Mouse (Mus musculus): Measurements from ENCODE around the gene Edf1. TPM values are rescaled to one million over a fixed set of nuclear protein-coding genes. Genes with fewer than 3 reads are reported as not detected.

Gene Edf1
- total RNA-seq, 2 experiments from 2014 or later, result 179 to 182 TPM

GRCm38 (mm10) chr2:25581294-25581864 lies 23.7 kb downstream of the Edf1 start, which contains the start of gene Ajm1:
Gene Ajm1 (minus strand): TSS chr2:25581757.
- DNase-seq (ENCODE audit: low spot score), result peak; percentile 62

DNA sequence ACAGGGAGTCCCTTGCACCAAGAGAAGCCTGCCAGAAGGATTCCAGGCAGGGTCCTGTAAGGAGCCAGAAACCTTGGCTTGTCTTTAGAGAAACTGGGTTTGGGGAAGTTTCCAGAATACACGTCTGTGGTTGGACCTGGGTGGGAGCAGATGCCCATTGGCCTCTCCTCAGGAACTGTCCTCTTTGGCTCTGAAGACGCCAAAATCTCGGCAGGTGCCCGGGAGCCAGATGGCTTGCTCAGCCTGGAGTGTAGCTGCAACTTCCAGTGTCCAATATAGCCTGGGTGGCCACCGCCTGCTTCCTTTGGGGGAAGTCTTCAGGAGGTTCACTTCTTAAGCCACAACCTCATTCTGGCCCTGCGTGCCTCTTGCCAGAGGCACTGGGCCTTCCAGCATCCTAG lies 24.3 kb downstream of the Edf1 start:
- no peak for DNase-seq (ENCODE audit: low spot score)

GRCm38 (mm10) chr2:25582466-25583119 lies 24.9 kb downstream of the Edf1 start:
- DNase-seq (ENCODE audit: low spot score), result no peak

DNA sequence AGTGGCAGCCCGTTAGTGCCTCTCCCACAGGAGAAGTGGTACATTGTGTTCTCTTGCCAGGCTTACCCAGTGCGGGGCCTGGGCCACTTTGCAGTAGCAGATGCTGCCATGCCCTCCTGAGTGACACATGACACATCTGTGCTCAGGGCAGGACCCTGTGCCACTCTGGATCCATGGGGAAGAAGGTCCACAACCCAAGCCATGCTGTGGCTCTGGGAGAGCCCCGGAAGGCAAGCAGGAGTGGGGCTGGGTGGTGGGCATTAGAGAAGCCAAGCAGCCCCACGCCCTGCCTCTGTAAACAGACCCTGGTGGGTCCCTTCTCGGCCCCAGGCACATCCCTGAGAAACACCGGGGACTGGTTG lies 25.5 kb downstream of the Edf1 start:
- no peak for DNase-seq (ENCODE audit: low spot score)

- no peak for DNase-seq (ENCODE audit: low spot score)
Measured at GRCm38 (mm10) chr2:25583571-25583970, 25.9 kb downstream of the Edf1 start.

DNA sequence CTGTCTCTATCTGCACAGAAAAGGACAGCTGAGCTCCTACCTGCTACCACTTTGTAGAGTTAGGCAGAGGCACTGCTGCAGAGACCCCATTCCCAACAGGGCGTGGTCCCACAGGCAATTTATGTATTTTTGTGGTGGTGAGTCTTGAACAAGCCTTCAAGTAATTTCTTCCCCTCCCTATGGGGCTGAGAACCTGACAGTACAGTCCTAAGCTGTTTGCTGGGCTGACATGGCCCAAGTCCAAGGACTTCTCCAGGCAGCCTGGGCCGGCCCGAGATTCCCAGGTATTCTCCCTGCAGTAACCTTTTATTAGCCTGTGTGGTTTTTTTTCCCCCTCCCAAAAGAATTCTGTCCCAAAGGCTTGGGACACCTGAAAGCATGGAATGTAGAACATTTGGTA lies 26.5 kb downstream of the Edf1 start:
- no peak for DNase-seq (ENCODE audit: low spot score)

DNA sequence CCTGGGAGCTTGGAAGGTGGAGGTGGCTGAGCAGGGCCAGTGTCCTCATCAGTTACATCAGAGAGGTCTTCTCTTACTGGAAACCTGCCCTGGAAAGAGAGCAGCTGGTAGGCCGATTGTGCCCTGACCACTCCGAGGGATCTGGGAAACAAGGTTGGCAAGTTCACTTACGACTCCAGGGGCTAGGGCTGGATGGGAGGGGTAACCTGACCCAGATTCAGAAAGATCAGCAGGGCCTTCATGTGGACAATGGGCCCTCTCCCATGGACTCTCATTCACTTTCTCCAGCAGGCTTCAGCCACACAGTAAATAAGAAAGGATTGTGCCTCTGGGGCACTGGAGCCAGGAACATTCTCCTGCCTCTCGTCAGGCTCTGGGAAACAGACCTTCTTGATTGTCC lies 27.2 kb downstream of the Edf1 start:
- DNase-seq (ENCODE audit: low spot score), result no peak

GRCm38 (mm10) chr2:25585601-25586000 lies 28.0 kb downstream of the Edf1 start:
- no peak for DNase-seq (ENCODE audit: low spot score)

DNA sequence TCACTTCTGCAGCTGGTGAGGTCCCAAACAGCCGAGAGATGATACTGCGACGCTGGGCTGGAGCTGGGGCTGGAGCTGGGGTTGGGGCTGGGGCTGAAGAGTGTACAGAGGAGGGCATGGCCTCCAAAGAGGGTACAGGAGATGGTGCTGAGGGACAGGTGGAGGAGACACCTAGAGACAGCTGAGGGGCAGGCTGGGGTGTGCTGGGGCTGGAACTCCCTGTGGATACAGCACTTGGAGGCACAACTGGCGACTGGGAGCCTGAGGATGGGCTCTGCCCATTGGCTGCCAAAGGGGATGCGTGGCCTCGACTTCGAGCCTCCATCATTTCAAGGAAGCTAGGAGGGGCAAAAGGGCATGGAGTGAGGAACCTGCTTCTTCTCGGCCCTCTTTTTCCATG lies 29.6 kb downstream of the Edf1 start:
- DNase-seq (ENCODE audit: low spot score), result no peak

DNA sequence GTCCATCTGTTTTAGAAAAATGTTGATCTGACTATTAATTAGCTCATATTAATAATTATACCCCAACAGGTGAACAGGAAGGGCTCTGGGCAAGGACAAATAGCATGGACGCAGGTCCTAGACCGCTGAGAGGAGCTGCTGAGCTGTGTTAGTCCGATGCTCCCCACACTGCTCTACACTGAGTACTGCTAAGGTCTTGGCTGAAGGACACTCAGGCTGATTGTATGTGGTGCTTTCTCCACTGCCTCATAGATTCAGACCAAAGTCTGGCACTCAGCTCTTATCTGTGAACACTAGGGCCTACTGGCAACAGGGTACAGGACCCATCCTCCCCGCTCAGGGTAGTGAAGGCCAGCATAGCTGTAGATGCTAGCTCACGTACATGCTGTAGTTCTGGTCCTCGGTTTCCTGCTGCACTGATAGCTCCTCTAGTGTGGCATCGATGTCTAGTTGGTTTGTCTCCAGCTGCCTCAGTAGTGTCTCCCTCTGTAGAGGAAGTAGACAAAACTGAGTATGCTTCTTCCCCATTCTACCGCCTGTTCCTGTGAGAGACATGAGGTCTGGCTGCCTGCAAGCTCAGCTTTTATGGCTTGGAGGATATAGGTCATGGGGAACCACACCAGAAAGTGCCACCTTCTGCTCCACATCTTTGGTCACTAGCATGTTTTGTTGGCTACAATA lies 30.7 kb downstream of the Edf1 start:
- DNase-seq (ENCODE audit: low spot score), result no peak

GRCm38 (mm10) chr2:25591863-25592262 lies 34.2 kb downstream of the Edf1 start:
- peak; percentile 56 for DNase-seq (ENCODE audit: low spot score)

GRCm38 (mm10) chr2:25596765-25597510 lies 39.3 kb downstream of the Edf1 start:
- no peak for DNase-seq (ENCODE audit: low spot score)

DNA sequence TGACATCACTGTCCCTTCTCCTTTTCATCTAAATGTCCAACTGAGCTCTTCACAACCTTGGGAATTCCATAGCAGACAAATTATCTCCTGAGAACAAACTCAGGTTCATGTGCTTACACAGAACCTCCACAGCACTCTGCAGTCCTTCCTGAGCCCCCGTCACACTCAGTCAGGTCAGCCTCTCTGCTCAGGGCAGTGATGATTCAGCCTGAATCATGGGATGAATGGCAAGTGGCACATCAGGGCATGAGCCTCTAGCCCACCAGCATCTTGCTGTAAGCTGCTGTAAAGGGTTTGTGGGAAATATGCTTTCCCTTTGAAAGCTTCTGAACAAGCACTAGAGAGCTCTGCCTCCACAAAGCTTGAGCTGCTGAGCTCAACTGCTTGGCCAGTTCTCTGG lies 41.1 kb downstream of the Edf1 start:
- no peak for DNase-seq (ENCODE audit: low spot score)

- DNase-seq (ENCODE audit: low spot score), result no peak
Measured at GRCm38 (mm10) chr2:25600037-25600436, 42.4 kb downstream of the Edf1 start.

DNA sequence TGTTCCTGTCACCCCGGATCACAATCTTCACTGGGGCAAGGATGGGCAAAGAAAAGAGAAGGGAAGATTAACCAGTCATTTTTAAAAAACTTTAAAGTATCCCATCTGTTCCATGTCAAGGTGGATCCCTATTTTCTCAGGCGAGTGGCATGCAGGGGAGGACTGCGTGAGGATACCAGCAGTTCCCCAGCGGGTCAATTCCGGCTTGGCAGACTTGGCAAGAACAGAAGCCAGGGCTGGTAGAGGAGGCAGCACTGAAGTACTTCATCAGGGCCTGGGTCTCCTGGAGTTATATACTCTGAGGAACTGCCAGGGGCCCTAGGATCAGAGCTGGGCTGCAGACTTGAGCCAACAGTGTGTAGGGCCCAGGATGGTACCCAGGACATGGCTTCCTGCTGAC lies 44.9 kb downstream of the Edf1 start:
- no peak for DNase-seq (ENCODE audit: low spot score)

DNA sequence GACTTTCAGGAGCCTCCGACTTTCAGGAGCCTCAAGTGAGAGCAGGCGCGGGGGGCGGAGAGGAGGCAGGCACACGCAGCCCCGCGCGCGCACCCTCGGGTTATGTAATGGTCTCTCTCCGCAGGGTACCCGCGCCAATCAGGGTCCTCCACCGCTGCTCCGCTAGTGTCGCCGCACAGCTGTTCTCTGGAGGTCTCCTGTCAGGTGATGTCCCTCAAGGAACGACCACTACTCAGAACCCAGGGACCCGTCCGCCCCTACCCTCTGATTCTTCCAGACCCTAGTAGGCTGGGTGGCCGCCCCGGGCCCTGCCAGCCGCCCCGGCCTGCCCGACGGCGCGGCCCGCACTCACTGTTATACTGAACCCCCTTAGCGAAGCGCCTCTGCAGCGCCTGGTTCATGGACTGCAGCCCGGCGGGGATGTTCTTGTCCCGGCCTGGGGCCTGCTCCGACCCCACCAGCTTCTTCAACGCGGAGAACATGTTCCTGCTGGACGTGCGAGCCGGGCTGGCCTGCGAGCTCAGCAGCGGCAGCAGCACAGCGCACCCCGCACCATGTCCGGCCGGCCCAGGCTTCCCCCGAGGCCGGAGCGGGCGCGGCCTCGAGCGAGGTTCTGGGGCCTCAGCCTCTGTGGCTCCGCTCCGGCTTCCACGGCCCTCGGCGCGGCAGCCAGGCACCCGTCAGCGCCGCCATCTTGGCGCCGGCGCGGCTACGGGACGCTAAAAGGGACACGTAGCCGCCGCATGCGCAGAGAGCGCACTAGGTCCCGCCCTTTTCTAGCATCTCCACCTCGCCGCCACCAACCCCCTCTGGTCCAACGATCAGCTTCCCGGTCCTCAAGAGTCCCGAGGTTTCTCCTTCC lies 50.3 kb downstream of the Edf1 start, which contains the start of gene Rabl6:
Rabl6 (minus strand) TSS at position 761 of the 862 bp plus-strand sequence.
- DNase-seq (ENCODE audit: low spot score), result peak; percentile 87

- no peak for DNase-seq (ENCODE audit: low spot score)
Measured at GRCm38 (mm10) chr2:25608671-25609070, 51.0 kb downstream of the Edf1 start.

Measured in gastrocnemius, adult 18-20 months (tissue).